Mouse (Mus musculus): Measurements from ENCODE around the gene Olfr455. TPM values are rescaled to one million over a fixed set of nuclear protein-coding genes. Genes with fewer than 3 reads are reported as not detected.

Olfr455 gene
- polyA plus RNA-seq, 1 experiment from 2014 or later, result not detected

DNA sequence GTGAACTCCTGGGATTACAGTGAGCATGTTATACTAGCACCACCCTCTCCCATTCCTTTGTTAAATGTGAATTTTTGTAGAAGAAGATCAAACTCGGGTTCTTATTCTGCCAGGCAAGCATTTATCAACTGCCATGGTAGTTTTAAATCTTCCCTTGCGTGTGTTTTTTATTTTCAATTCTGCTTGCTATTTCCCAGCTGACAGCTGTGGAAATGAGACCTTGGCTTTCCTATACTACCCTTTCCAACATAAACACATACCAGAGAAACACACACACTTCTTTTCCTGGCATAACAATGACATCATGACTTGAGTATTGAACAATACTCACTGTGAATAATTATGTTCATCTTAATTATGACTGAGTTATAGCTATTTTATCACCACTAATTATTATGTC lies 14.9 kb upstream of the Olfr455 start:
- H3K27ac ChIP-seq (ENCODE audit: low read length), result no peak overlapping the region
- no peak overlapping the region for H3K4me3 ChIP-seq (replicated peaks; ENCODE audit: low read length)
- no peak for ATAC-seq
- 80% methylated on average over 2 of the region's 2 CpGs for WGBS
- no peaks in the 10 kb centered on the region for H3K27me3 ChIP-seq (replicated peaks; ENCODE audit: control insufficient read depth, insufficient read depth, low read length)
- H3K9me3 ChIP-seq (ENCODE audit: control insufficient read depth, low read length), result no peaks in the 10 kb centered on the region
- H3K9ac ChIP-seq (replicated peaks; ENCODE audit: low read depth, low read length), result no peak overlapping the region
- H3K4me1 ChIP-seq (replicated peaks; ENCODE audit: control insufficient read depth, insufficient read depth, low read length), result no peaks in the 10 kb centered on the region
- no peaks in the 10 kb centered on the region for H3K36me3 ChIP-seq (ENCODE audit: control insufficient read depth, insufficient read depth)
- no peak overlapping the region for H3K4me2 ChIP-seq (ENCODE audit: low read length)

DNA sequence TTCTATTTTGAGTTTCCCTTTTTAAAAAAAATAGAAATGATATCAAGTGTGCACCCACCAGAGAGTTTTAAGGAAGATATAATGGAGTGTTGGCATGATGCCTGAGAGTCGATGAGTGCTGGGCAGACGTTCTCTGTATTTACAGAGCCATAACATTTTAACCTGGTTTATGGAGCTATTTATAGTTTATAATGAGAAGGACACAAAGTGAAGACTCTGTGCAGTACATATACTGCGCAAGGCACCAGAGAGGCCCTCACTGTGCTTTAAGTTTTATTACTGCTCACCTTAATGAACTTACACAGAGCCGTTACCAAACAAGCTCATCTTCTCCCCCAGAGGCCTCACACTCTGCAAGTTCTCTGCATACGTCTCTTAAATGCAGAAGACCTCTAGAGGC lies 13.5 kb upstream of the Olfr455 start:
- Histone ChIP-seq H3K9me3 (ENCODE audit: control insufficient read depth, low read length) (no peaks in the 10 kb centered on the region), H3K27me3 (replicated peaks; ENCODE audit: control insufficient read depth, insufficient read depth, low read length) (no peaks in the 10 kb centered on the region), H3K36me3 (ENCODE audit: control insufficient read depth, insufficient read depth) (no peaks in the 10 kb centered on the region), H3K27ac (ENCODE audit: low read length) (no peak overlapping the region), H3K9ac (replicated peaks; ENCODE audit: low read depth, low read length) (no peak overlapping the region), H3K4me1 (replicated peaks; ENCODE audit: control insufficient read depth, insufficient read depth, low read length) (no peaks in the 10 kb centered on the region), H3K4me3 (replicated peaks; ENCODE audit: low read length) (no peak overlapping the region), H3K4me2 (ENCODE audit: low read length) (no peak overlapping the region)
- ATAC-seq, result no peak
- 84% methylated on average over 5 of the region's 5 CpGs for WGBS

DNA sequence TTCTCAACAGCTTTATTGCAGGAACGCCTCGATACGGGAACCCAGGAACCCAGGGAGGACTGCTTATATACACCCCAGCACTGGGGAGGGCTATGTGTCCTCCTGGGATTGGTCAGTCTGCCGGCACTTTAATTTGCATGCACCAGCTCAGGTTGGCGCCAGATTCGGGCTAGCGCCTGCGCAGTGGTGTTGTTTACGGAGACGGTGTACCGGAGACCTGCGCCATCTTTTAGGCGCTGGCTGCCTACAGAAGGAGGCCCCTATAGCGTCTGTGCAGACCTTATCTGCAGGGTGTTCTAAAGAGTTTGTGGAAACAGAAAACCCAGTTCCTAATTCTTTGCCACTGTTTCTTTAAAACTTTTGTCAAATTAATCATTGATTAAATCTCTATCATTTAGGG lies 11.3 kb upstream of the Olfr455 start:
- no peaks in the 10 kb centered on the region for H3K36me3 ChIP-seq (ENCODE audit: control insufficient read depth, insufficient read depth)

DNA sequence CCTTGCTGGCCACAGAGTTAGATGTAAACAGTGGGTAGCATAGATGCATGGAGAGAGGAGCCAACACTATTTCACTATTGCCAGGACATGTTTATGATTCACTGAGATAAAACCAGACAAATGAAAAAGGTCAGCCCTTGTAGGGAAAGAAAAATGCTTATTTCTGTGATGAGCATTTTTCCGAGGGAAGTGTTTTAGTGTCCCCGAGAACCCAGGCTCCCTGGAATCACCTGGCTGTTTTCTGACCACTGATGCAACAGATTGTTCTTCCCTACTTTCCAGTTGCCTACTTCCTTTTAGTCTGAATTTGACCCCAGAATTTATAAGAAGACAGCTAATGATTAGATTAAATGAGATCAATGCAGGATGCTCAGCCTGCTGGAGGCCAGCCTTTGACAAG lies 1.2 kb downstream of the Olfr455 start:
- 93% methylated on average over 2 of the region's 2 CpGs for WGBS
- H3K27ac ChIP-seq (ENCODE audit: low read length), result no peak overlapping the region

More for the DNA sequence above, 11.3 kb upstream of the Olfr455 start:
- Histone ChIP-seq H3K9me3 (ENCODE audit: control insufficient read depth, low read length) (no peaks in the 10 kb centered on the region), H3K4me3 (replicated peaks; ENCODE audit: low read length) (no peak overlapping the region), H3K9ac (replicated peaks; ENCODE audit: low read depth, low read length) (no peak overlapping the region), H3K27me3 (replicated peaks; ENCODE audit: control insufficient read depth, insufficient read depth, low read length) (no peaks in the 10 kb centered on the region), H3K27ac (ENCODE audit: low read length) (no peak overlapping the region), H3K4me1 (replicated peaks; ENCODE audit: control insufficient read depth, insufficient read depth, low read length) (no peaks in the 10 kb centered on the region), H3K4me2 (ENCODE audit: low read length) (no peak overlapping the region)
- ATAC-seq, result no peak
- 96% methylated on average over 14 of the region's 14 CpGs for WGBS

DNA sequence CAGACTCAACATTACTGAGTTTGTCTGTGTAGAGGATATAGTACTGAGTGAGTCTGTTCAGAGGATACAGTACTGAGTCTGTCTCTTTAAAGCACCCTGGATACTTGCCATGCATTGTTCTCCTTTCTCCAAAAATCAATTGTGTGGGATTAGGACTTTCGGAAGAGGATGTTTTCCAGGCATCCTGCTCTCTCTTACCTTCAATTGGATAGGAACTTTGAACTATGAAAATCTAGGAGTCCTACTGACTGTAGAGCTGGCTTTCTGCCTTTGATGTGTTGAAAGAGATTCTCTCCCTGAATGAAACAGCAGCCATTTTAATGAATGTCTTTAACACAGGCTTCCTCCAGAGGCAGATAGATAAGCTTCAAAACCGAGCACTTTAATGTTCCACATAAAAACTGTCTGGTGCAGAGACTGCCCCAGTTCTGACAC lies 1.9 kb downstream of the Olfr455 start:
- no peak overlapping the region for H3K9ac ChIP-seq (replicated peaks; ENCODE audit: low read depth, low read length)
- no peaks in the 10 kb centered on the region for H3K27me3 ChIP-seq (replicated peaks; ENCODE audit: control insufficient read depth, insufficient read depth, low read length)
- H3K4me1 ChIP-seq (replicated peaks; ENCODE audit: control insufficient read depth, insufficient read depth, low read length), result no peaks in the 10 kb centered on the region
- H3K4me3 ChIP-seq (replicated peaks; ENCODE audit: low read length), result no peak overlapping the region
- ATAC-seq, result no peak; the same call in 1 of the 2 replicates
- no peaks in the 10 kb centered on the region for H3K9me3 ChIP-seq (ENCODE audit: control insufficient read depth, low read length)
- H3K4me2 ChIP-seq (ENCODE audit: low read length), result no peak overlapping the region
- 64% methylated on average over 2 of the region's 2 CpGs for WGBS
- H3K27ac ChIP-seq (ENCODE audit: low read length), result no peak overlapping the region
- H3K36me3 ChIP-seq (ENCODE audit: control insufficient read depth, insufficient read depth), result no peaks in the 10 kb centered on the region

More for the DNA sequence above, 1.2 kb downstream of the Olfr455 start:
- ATAC-seq, result no peak
- no peak overlapping the region for H3K4me2 ChIP-seq (ENCODE audit: low read length)
- H3K27me3 ChIP-seq (replicated peaks; ENCODE audit: control insufficient read depth, insufficient read depth, low read length), result no peaks in the 10 kb centered on the region
- H3K36me3 ChIP-seq (ENCODE audit: control insufficient read depth, insufficient read depth), result no peaks in the 10 kb centered on the region
- no peaks in the 10 kb centered on the region for H3K9me3 ChIP-seq (ENCODE audit: control insufficient read depth, low read length)
- H3K9ac ChIP-seq (replicated peaks; ENCODE audit: low read depth, low read length), result no peak overlapping the region
- H3K4me3 ChIP-seq (replicated peaks; ENCODE audit: low read length), result no peak overlapping the region
- no peaks in the 10 kb centered on the region for H3K4me1 ChIP-seq (replicated peaks; ENCODE audit: control insufficient read depth, insufficient read depth, low read length)

DNA sequence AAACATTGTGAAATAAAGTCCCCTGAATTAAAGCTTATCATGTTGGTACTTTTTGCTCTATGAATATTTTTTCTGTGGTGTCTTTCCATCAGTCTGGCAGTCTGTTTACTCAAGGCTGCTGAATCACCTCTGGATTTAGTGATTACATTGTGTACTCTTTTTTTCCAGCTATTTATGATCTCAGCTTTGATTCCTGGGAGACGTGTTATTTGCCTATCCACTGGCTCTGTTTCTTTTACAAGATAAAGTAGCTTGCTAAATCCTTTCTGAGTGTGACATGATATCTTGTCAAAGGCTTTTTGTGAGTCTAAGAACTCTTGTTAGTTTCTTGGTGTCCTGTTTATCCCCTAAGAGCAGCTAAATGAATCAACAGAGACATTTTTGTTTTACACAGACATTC lies 2.5 kb downstream of the Olfr455 start:
- H3K27ac ChIP-seq (ENCODE audit: low read length), result no peak overlapping the region
- no peak overlapping the region for H3K4me2 ChIP-seq (ENCODE audit: low read length)
- WGBS, result 41% methylated on average over 1 of the region's 1 CpGs
- no peak overlapping the region for H3K4me3 ChIP-seq (replicated peaks; ENCODE audit: low read length)
- no peaks in the 10 kb centered on the region for H3K4me1 ChIP-seq (replicated peaks; ENCODE audit: control insufficient read depth, insufficient read depth, low read length)
- no peaks in the 10 kb centered on the region for H3K27me3 ChIP-seq (replicated peaks; ENCODE audit: control insufficient read depth, insufficient read depth, low read length)
- no peak for ATAC-seq
- no peaks in the 10 kb centered on the region for H3K36me3 ChIP-seq (ENCODE audit: control insufficient read depth, insufficient read depth)
- H3K9me3 ChIP-seq (ENCODE audit: control insufficient read depth, low read length), result no peaks in the 10 kb centered on the region
- no peak overlapping the region for H3K9ac ChIP-seq (replicated peaks; ENCODE audit: low read depth, low read length)

DNA sequence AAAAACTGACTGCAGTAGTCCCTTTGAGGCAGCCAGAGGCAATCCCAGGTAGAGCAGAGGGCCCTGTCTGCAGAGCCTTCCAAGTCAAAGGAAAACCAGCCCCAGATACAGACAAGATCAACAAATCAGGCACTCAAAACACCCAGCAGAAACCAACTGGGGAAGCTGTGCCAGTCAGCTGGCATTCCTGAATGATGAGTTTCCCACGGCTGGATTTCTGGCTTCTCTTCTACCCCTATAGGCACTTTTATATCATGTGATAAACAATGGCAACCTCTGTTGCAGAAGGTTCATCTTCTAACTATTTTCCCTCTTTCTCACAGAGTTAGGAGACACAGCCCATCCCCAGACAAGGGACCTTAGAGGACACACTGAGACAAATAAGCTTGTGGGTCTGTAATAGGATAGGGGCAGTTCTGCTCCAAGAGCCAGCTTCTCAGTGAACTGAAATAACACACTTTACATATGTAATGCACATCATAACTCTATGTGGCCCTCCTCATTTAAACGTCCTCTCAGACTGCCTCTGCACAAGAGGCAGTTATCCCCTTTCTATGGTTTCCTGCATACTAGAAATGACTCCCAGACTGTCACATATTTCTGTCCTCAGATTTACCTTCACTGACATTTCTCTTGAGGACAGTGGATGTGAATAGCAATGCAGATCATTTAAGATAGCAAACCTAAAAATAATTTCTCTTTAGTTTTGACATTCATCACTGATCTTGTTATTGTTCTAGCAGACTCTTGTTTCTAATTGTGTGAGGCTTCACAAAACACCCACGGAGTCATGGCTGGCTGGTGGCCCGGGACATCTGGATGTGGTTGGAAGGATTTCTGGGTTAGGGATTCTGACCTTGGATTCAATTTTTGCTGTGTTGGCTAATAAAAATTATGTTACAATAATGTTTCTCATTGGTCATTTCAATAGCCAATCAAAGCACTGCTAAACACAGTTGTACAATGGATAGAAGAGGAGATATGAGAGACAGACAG lies 5.1 kb downstream of the Olfr455 start:
- Histone ChIP-seq H3K27me3 (replicated peaks; ENCODE audit: control insufficient read depth, insufficient read depth, low read length) (no peaks in the 10 kb centered on the region), H3K4me1 (replicated peaks; ENCODE audit: control insufficient read depth, insufficient read depth, low read length) (no peaks in the 10 kb centered on the region), H3K9me3 (ENCODE audit: control insufficient read depth, low read length) (no peaks in the 10 kb centered on the region), H3K4me2 (ENCODE audit: low read length) (no peak overlapping the region), H3K36me3 (ENCODE audit: control insufficient read depth, insufficient read depth) (no peaks in the 10 kb centered on the region), H3K4me3 (replicated peaks; ENCODE audit: low read length) (no peak overlapping the region), H3K9ac (replicated peaks; ENCODE audit: low read depth, low read length) (no peak overlapping the region), H3K27ac (ENCODE audit: low read length) (no peak overlapping the region)
- 71% methylated on average over 4 of the region's 4 CpGs for WGBS
- no peak for ATAC-seq

DNA sequence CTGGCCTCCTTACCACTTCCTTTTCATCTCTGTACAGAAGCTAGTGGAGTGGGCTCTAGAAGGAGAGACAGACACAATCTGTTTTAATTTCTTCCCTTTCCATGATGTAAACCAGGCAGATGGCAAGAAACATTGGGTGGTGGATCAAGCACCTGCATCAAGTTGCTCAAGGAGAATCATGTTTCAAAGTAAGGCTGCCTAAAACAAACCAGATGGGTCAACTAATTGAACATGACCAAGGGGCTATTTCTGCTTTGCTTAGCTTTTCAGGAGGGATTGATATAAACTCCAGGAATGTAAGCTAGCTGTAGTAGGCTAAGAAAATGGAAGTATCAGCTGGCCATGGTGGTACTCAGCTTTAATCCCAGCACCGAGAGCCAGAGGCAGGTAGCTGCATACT lies 6.7 kb downstream of the Olfr455 start:
- Histone ChIP-seq H3K4me3 (replicated peaks; ENCODE audit: low read length) (no peak overlapping the region), H3K36me3 (ENCODE audit: control insufficient read depth, insufficient read depth) (no peaks in the 10 kb centered on the region), H3K9ac (replicated peaks; ENCODE audit: low read depth, low read length) (no peak overlapping the region), H3K27me3 (replicated peaks; ENCODE audit: control insufficient read depth, insufficient read depth, low read length) (no peaks in the 10 kb centered on the region), H3K4me1 (replicated peaks; ENCODE audit: control insufficient read depth, insufficient read depth, low read length) (no peaks in the 10 kb centered on the region), H3K9me3 (ENCODE audit: control insufficient read depth, low read length) (no peaks in the 10 kb centered on the region), H3K4me2 (ENCODE audit: low read length) (no peak overlapping the region), H3K27ac (ENCODE audit: low read length) (no peak overlapping the region)
- 83% methylated on average over 1 of the region's 1 CpGs for WGBS
- ATAC-seq, result no peak

DNA sequence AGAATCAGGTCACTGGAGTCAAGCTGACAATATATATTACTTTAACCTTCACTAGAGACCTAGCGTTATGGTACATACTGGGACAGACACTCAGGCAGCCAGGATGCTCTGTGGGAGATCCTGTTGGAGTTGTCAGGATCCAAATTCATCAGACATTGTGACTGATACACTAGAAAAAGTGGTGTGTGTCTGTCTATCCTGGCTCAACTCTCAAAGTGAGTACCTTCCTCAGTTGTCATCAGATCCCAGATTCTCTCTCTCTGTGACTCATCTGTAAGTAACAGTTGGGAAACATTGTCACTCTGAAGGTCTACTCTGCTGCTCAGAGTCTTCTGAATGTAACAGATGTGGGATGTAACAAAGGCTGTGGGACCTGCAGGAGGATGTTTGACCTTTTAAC lies 7.7 kb downstream of the Olfr455 start:
- ATAC-seq, result no peak
- WGBS, result 100% methylated on average over 1 of the region's 1 CpGs

More for the DNA sequence above, 7.7 kb downstream of the Olfr455 start:
- no peak overlapping the region for H3K9ac ChIP-seq (replicated peaks; ENCODE audit: low read depth, low read length)
- H3K4me3 ChIP-seq (replicated peaks; ENCODE audit: low read length), result no peak overlapping the region
- H3K4me2 ChIP-seq (ENCODE audit: low read length), result no peak overlapping the region
- H3K36me3 ChIP-seq (ENCODE audit: control insufficient read depth, insufficient read depth), result no peaks in the 10 kb centered on the region
- no peaks in the 10 kb centered on the region for H3K9me3 ChIP-seq (ENCODE audit: control insufficient read depth, low read length)
- no peaks in the 10 kb centered on the region for H3K27me3 ChIP-seq (replicated peaks; ENCODE audit: control insufficient read depth, insufficient read depth, low read length)
- H3K27ac ChIP-seq (ENCODE audit: low read length), result no peak overlapping the region
- no peaks in the 10 kb centered on the region for H3K4me1 ChIP-seq (replicated peaks; ENCODE audit: control insufficient read depth, insufficient read depth, low read length)

All from forebrain, embryonic 16.5 days (tissue).